Mouse (Mus musculus): ENCODE data around the gene Ift46. TPM values are rescaled to one million over a fixed set of nuclear protein-coding genes. Genes with fewer than 3 reads are reported as not detected.
A peak's percentile ranks its signal among the peaks of the same experiment; 100 is the strongest.

Ift46 gene
- polyA plus RNA-seq, 1 experiment from 2014 or later, result 98.3 TPM

DNA sequence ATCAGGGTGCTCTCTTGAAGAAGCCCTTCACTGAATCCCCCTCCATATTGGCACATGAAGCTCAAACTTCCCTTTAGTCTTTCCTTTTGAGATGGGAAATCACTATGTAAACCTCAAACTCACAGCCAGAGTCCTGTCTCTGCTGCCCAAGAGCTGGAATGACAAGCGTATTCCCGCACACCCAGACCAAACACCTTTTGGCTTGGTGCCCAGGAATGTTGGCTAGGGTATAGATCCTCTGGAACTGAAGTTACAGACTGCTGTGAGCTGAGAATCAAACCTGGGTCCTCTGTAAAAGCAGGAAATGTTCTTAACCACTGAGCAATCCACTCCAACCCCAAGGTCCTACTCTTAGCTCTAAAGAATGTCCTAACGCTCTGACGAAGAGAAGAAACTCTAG lies 64.6 kb downstream of the Ift46 start:
- TF ChIP-seq CTCF (IDR thresholded peaks at IDR 0.05; ENCODE audit: low read depth), result no peak
- no peak overlapping the region for H3K4me3 ChIP-seq (replicated peaks; ENCODE audit: low read depth, low read length)
- no peak overlapping the region for H3K4me2 ChIP-seq (ENCODE audit: low read length)
- ATAC-seq (replicated peaks; ENCODE audit: low FRiP score, low read depth) (no peak), DNase-seq (ENCODE audit: low spot score) (no peak)
- no peaks in the 10 kb centered on the region for H3K27me3 ChIP-seq (ENCODE audit: insufficient read depth, low read length)
- no peaks in the 10 kb centered on the region for H3K9me3 ChIP-seq (replicated peaks; ENCODE audit: low read length)
- H3K9ac ChIP-seq (ENCODE audit: low read depth, low read length), result no peak overlapping the region
- no peaks in the 10 kb centered on the region for H3K4me1 ChIP-seq (replicated peaks; ENCODE audit: insufficient read depth, low read length)
- peaks cover 73% of the 10 kb centered on the region for H3K36me3 ChIP-seq (ENCODE audit: insufficient read depth, low read length)
- WGBS, result 75% methylated on average over 4 of the region's 4 CpGs
- no peak overlapping the region for H3K27ac ChIP-seq

DNA sequence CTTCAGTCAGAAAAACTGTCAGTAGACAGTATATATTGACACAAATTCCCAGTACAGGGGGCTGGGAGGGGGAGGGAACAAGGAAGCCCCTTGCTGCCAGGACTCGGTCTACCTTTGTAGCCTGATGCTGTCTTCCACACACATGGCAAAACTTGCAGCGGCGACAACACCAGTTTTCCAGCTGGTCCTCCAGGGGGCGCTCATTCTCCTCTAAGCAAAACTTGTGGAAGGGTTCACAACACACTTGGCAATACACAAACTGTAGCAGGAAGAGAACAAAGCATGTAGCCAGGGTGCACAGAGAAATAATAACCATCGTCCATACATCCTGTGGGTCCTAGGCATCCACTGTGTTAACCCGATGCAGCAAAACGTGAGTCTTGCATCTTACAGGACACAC lies 68.7 kb downstream of the Ift46 start:
- peak; percentile 43; the same call in 1 of the 2 replicates for ATAC-seq (replicated peaks; ENCODE audit: low FRiP score, low read depth)

DNA sequence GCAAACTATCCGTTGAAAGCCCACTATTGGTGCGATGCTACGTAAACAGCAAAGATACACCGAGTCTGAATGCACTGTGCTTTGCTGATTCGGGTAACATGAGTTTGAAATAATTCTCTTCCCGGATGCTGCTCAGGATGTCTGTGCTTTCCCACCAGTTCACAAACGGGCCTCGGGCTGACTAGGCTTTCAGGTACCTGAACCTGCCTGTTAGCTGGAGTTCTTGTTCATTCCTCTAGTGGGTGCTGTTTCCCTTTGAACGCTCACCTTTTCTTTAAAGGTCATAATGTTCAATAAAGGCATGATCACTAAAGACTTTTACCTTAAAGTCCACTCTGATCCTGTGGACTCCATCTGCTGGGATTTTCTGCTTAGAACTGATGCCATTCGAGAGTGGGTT lies 73.5 kb downstream of the Ift46 start:
- TF ChIP-seq CTCF (IDR thresholded peaks at IDR 0.05; ENCODE audit: low read depth), result peak; percentile 68
- WGBS, result 88% methylated on average over 10 of the region's 10 CpGs
- Histone ChIP-seq H3K27me3 (ENCODE audit: insufficient read depth, low read length) (no peaks in the 10 kb centered on the region), H3K36me3 (ENCODE audit: insufficient read depth, low read length) (peaks cover 67% of the 10 kb centered on the region), H3K4me3 (replicated peaks; ENCODE audit: low read depth, low read length) (no peak overlapping the region), H3K4me2 (ENCODE audit: low read length) (no peak overlapping the region), H3K9me3 (replicated peaks; ENCODE audit: low read length) (no peaks in the 10 kb centered on the region), H3K4me1 (replicated peaks; ENCODE audit: insufficient read depth, low read length) (no peaks in the 10 kb centered on the region), H3K9ac (ENCODE audit: low read depth, low read length) (no peak overlapping the region), H3K27ac (no peak overlapping the region)
- ATAC-seq (replicated peaks; ENCODE audit: low FRiP score, low read depth) (no peak), DNase-seq (ENCODE audit: low spot score) (peak; percentile 42)

More for the DNA sequence above, 68.7 kb downstream of the Ift46 start:
- WGBS, result 46% methylated on average over 7 of the region's 7 CpGs
- H3K4me1 ChIP-seq (replicated peaks; ENCODE audit: insufficient read depth, low read length), result no peaks in the 10 kb centered on the region
- peaks cover 55% of the 10 kb centered on the region for H3K36me3 ChIP-seq (ENCODE audit: insufficient read depth, low read length)
- H3K4me2 ChIP-seq (ENCODE audit: low read length), result no peak overlapping the region
- no peak overlapping the region for H3K27ac ChIP-seq
- no peak overlapping the region for H3K9ac ChIP-seq (ENCODE audit: low read depth, low read length)
- peak; percentile 88 for DNase-seq (ENCODE audit: low spot score)
- peak; percentile 86 for TF ChIP-seq CTCF (IDR thresholded peaks at IDR 0.05; ENCODE audit: low read depth)
- no peak overlapping the region for H3K4me3 ChIP-seq (replicated peaks; ENCODE audit: low read depth, low read length)
- no peaks in the 10 kb centered on the region for H3K27me3 ChIP-seq (ENCODE audit: insufficient read depth, low read length)
- H3K9me3 ChIP-seq (replicated peaks; ENCODE audit: low read length), result no peaks in the 10 kb centered on the region

Other genes starting within 250 kb of the Ift46 start
- 0.05 TPM in 1 of 2 replicates, not detected in the other for gene Cxcr5, start 206.0 kb upstream of the Ift46 start, polyA plus RNA-seq (2015; fragmentation: Nextera tagmentation; extraction: Ambion mirVana)
- 13.8 and 14.9 TPM in 2 replicates for gene Ddx6, start 163.0 kb upstream of the Ift46 start, polyA plus RNA-seq (2015; fragmentation: Nextera tagmentation; extraction: Ambion mirVana)
- 1.5 and 2.2 TPM in 2 replicates for gene Treh, start 94.7 kb upstream of the Ift46 start, polyA plus RNA-seq (2015; fragmentation: Nextera tagmentation; extraction: Ambion mirVana)
- 24.2 and 24.4 TPM in 2 replicates for gene Phldb1, start 32.7 kb upstream of the Ift46 start, polyA plus RNA-seq (2015; fragmentation: Nextera tagmentation; extraction: Ambion mirVana)
- gene Arcn1, start 63 bp upstream of the Ift46 start, polyA plus RNA-seq (2015; fragmentation: Nextera tagmentation; extraction: Ambion mirVana), result 135 and 149 TPM in 2 replicates
- gene Tmem25, start 31.4 kb downstream of the Ift46 start, polyA plus RNA-seq (2015; fragmentation: Nextera tagmentation; extraction: Ambion mirVana), result 36.0 and 38.0 TPM in 2 replicates
- 514 and 515 TPM in 2 replicates for gene Ttc36, start 35.2 kb downstream of the Ift46 start, polyA plus RNA-seq (2015; fragmentation: Nextera tagmentation; extraction: Ambion mirVana)
- 6.6 and 9.5 TPM in 2 replicates for gene Kmt2a, start 113.4 kb downstream of the Ift46 start, polyA plus RNA-seq (2015; fragmentation: Nextera tagmentation; extraction: Ambion mirVana)
- 1,237 and 1,429 TPM in 2 replicates for gene Atp5l, start 152.8 kb downstream of the Ift46 start, polyA plus RNA-seq (2015; fragmentation: Nextera tagmentation; extraction: Ambion mirVana)
- 18.6 and 22.1 TPM in 2 replicates for gene Ube4a, start 197.7 kb downstream of the Ift46 start, polyA plus RNA-seq (2015; fragmentation: Nextera tagmentation; extraction: Ambion mirVana)
- gene Cd3g, start 212.5 kb downstream of the Ift46 start, polyA plus RNA-seq (2015; fragmentation: Nextera tagmentation; extraction: Ambion mirVana), result 0.26 TPM in 1 of 2 replicates, not detected in the other
- gene Cd3d, start 213.9 kb downstream of the Ift46 start, polyA plus RNA-seq (2015; fragmentation: Nextera tagmentation; extraction: Ambion mirVana), result 0.08 and 0.37 TPM in 2 replicates
- gene Cd3e, start 241.7 kb downstream of the Ift46 start, polyA plus RNA-seq (2015; fragmentation: Nextera tagmentation; extraction: Ambion mirVana), result 0.08 TPM in 1 of 2 replicates, not detected in the other

Measured in kidney, postnatal 0 days (tissue).